In the genomic region with DNA sequence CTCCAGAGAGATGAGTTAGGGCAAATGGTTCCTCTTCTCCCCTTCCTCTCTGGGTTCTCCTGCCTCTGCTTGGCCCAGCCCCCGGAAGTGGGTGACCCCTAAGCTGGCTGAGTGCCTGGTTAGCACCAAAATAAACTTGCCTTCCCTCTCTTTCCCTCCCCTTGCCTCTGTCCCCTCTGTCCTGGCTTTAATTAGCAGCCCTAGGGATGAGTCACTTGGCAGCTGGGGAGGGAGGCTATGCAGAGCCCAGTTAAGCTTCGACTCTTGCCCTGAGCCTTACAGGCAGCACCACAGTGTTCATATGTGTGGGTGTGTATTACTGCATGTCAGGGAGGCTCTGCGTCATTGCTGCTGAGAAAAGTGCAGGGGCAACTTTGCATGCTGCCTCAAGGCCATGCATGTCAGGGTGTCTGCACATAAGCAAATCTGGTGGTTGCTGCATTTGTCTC, we compare ENCODE assay signal across 8 mouse cellular contexts. TPM values are rescaled to one million over a fixed set of nuclear protein-coding genes. Genes with fewer than 3 reads are reported as not detected.
A peak's percentile ranks its signal among the peaks of the same experiment; 100 is the strongest.
DNase-seq lines count a peak whose midpoint lies in the region; ATAC-seq and TF ChIP-seq lines count a peak whose summit lies in the region.

No protein-coding gene starts in this region.

- no peak for TF ChIP-seq EP300 in lung, postnatal 0 days (IDR thresholded peaks at IDR 0.05)

- no peaks in the 10 kb centered on the region for H3K36me3 ChIP-seq in lung, postnatal 0 days (ENCODE audit: insufficient read depth, low read length)

- TF ChIP-seq CTCF in lung, postnatal 0 days (IDR thresholded peaks at IDR 0.05), result no peak

- DNase-seq in adrenal gland, adult (ENCODE audit: inconsistent age in 2 of 2, low spot score in 1 of 2), result peak; percentile 61 to 77
- no peak for DNase-seq in adrenal gland, postnatal 4 days (ENCODE audit: low spot score in 2 of 2)
- peak; percentile 25 to 42 for DNase-seq in spleen, postnatal 36 days (ENCODE audit: low spot score in 2 of 2)
- no peak for DNase-seq in spleen, postnatal 4 days (ENCODE audit: low spot score in 2 of 2)
- DNase-seq in gastrocnemius, postnatal 10 days, result peak; percentile 29
- DNase-seq in kidney, adult 18-20 months, result peak; percentile 17
- peak; percentile 44 for DNase-seq in lung, postnatal 0 days (ENCODE audit: low spot score)
- DNase-seq in right cerebral cortex, postnatal 36 days (ENCODE audit: low spot score in 2 of 2), result no peak

- no peak overlapping the region for H3K4me3 ChIP-seq in lung, postnatal 0 days (ENCODE audit: low read depth, low read length)

- no peaks in the 10 kb centered on the region for H3K9me3 ChIP-seq in lung, postnatal 0 days (ENCODE audit: low read length)

- H3K4me2 ChIP-seq in lung, postnatal 0 days (replicated peaks; ENCODE audit: low read depth, low read length), result no peak overlapping the region

- WGBS in lung, postnatal 0 days, result 35% methylated on average over 3 of the region's 3 CpGs

- no peaks in the 10 kb centered on the region for H3K4me1 ChIP-seq in lung, postnatal 0 days (ENCODE audit: insufficient read depth, low read depth, low read length)

- no peak overlapping the region for H3K9ac ChIP-seq in lung, postnatal 0 days (replicated peaks; ENCODE audit: low read depth)

- H3K27me3 ChIP-seq in lung, postnatal 0 days (replicated peaks; ENCODE audit: insufficient read depth, low read length), result no peaks in the 10 kb centered on the region

- peak; percentile 78 for ATAC-seq in lung, postnatal 0 days

- peak overlapping the region; percentile 14; the same call in 1 of the 2 replicates for H3K27ac ChIP-seq in lung, postnatal 0 days (ENCODE audit: low read length)

RNA-seq across cellular contexts. Expression of gene Iqsec2, which starts 28.4 kb away (rescaled TPM):
- total RNA-seq in adrenal gland, postnatal 4 days (2021), result 10 to 100 TPM; 30.5 to 40.2 TPM
- 10 to 100 TPM; 15.5 to 17.5 TPM for total RNA-seq in gastrocnemius, postnatal 10 days (2021)
- polyA plus RNA-seq in lung, postnatal 0 days (2015; fragmentation: Nextera tagmentation; extraction: Ambion mirVana), result 4.0 and 4.3 TPM in 2 replicates

Comparison
In these comparisons a context has a peak if more than half of its experiments do, and no peak if none do; other contexts are left out.
1. DNase-seq: peak in adrenal gland, adult (2 of 2), spleen, postnatal 36 days (2 of 2), gastrocnemius, postnatal 10 days (single experiment), kidney, adult 18-20 months (single experiment) and lung, postnatal 0 days (single experiment); none in adrenal gland, postnatal 4 days (0 of 2), spleen, postnatal 4 days (0 of 2) and right cerebral cortex, postnatal 36 days (0 of 2).